8 mouse cellular contexts compared by ENCODE assay signal in the genomic region with DNA sequence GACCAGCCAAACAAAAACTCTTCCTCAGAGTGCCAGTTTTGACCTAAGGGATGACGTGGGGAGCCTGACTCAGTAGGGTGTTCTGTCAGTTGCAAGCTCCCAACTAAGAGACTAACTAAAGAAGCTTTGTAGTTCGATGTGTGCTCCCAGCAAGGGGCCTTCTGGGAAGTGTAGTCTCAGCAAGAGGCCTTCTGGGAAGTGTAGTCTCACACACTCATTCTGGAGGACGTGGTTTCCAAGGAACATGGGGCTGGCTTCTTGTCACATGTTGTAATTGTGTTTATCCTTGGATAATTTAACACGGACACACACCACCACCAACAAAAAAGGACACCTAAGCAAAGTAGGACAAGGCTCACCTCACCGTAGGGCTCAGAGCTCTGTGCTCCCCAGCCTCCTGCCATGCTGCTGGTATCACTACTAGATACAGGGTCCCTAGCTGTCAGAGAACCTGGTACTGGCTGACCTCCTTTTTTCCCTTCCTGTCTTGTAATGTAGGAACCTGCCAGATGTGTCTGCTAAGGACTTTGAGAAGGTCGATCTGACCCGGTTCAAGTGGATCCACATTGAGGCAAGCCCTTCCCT. TPM values are rescaled to one million over a fixed set of nuclear protein-coding genes. Genes with fewer than 3 reads are reported as not detected.
DNase-seq lines count a peak whose midpoint lies in the region; ATAC-seq lines count a peak whose summit lies in the region.

No protein-coding gene starts in this region.

- ATAC-seq in heart, embryonic 14.5 days (ENCODE audit: insufficient number of reproducible peaks, insufficient read depth, low FRiP score, low read depth) = no peak
- ATAC-seq in heart, embryonic 16.5 days (replicated peaks; ENCODE audit: extremely low read depth, insufficient read depth, low FRiP score) = no peak
- ATAC-seq in neural tube, embryonic 13.5 days (ENCODE audit: low read depth) = peak; percentile 68

- no peaks in the 10 kb centered on the region for H3K9me3 ChIP-seq in heart, embryonic 14.5 days (ENCODE audit: control insufficient read depth, low read length)
- no peaks in the 10 kb centered on the region for H3K9me3 ChIP-seq in heart, embryonic 16.5 days (replicated peaks; ENCODE audit: control insufficient read depth, low read length)
- no peaks in the 10 kb centered on the region for H3K9me3 ChIP-seq in neural tube, embryonic 13.5 days

- WGBS in heart, embryonic 14.5 days = 40% methylated on average over 7 of the region's 7 CpGs
- 39% methylated on average over 7 of the region's 7 CpGs for WGBS in heart, embryonic 16.5 days
- 39% methylated on average over 7 of the region's 7 CpGs for WGBS in neural tube, embryonic 13.5 days

- intact Hi-C loops in heart, postnatal 36 days (cut with DNase I) = no loop called here

- H3K4me2 ChIP-seq in heart, embryonic 14.5 days (ENCODE audit: low read length) = peak overlapping the region; percentile 55
- peak overlapping the region; percentile 40 for H3K4me2 ChIP-seq in heart, embryonic 16.5 days (ENCODE audit: low read depth, low read length)
- peak overlapping the region; percentile 46 for H3K4me2 ChIP-seq in neural tube, embryonic 13.5 days

- H3K36me3 ChIP-seq in heart, embryonic 14.5 days (ENCODE audit: control insufficient read depth, insufficient read depth, low read length) = no peaks in the 10 kb centered on the region
- no peaks in the 10 kb centered on the region for H3K36me3 ChIP-seq in heart, embryonic 16.5 days (ENCODE audit: control insufficient read depth, insufficient read depth)
- H3K36me3 ChIP-seq in neural tube, embryonic 13.5 days = no peaks in the 10 kb centered on the region

- peaks cover under 1 to 6% of the 10 kb centered on the region in 2 experiments; a peak in 2 of 4 replicates for H3K4me1 ChIP-seq in heart, embryonic 14.5 days (ENCODE audit: control insufficient read depth in 2 of 2, insufficient read depth in 2 of 2, low read length in 2 of 2)
- H3K4me1 ChIP-seq in heart, embryonic 16.5 days (ENCODE audit: control insufficient read depth, insufficient read depth, low read length) = peaks cover 4% of the 10 kb centered on the region; the same call in 1 of the 2 replicates
- no peaks in the 10 kb centered on the region for H3K4me1 ChIP-seq in neural tube, embryonic 13.5 days (replicated peaks)

- no peak overlapping the region for H3K9ac ChIP-seq in heart, embryonic 14.5 days (ENCODE audit: low read length)
- H3K9ac ChIP-seq in heart, embryonic 16.5 days (ENCODE audit: low read length) = no peak overlapping the region
- H3K9ac ChIP-seq in neural tube, embryonic 13.5 days = no peak overlapping the region

- no peak overlapping the region; a peak in 1 of 4 replicates for H3K4me3 ChIP-seq in heart, embryonic 14.5 days (ENCODE audit: control insufficient read depth in 1 of 2, insufficient read depth in 1 of 2, low read depth in 1 of 2, low read length in 2 of 2)
- no peak overlapping the region; the same call in 1 of the 2 replicates for H3K4me3 ChIP-seq in heart, embryonic 16.5 days (ENCODE audit: low read length)
- H3K4me3 ChIP-seq in neural tube, embryonic 13.5 days = no peak overlapping the region

- DNase-seq in heart, postnatal 36 days = no peak
- DNase-seq in adrenal gland, postnatal 36 days = peak; percentile 46 to 51
- DNase-seq in layer of hippocampus, postnatal 36 days = peak; percentile 44 to 47
- DNase-seq in thymus, postnatal 36 days = no peak
- no peak for DNase-seq in thymus, postnatal 14 days

- H3K27ac ChIP-seq in heart, embryonic 14.5 days (replicated peaks in 1 of 2; ENCODE audit: control insufficient read depth in 1 of 2, insufficient read depth in 1 of 2, low read depth in 2 of 2, low read length in 2 of 2) = no peak overlapping the region
- no peak overlapping the region for H3K27ac ChIP-seq in heart, embryonic 16.5 days (ENCODE audit: low read length)
- no peak overlapping the region for H3K27ac ChIP-seq in neural tube, embryonic 13.5 days (replicated peaks)

- H3K27me3 ChIP-seq in heart, embryonic 14.5 days (ENCODE audit: control insufficient read depth, insufficient read depth, low read length) = no peaks in the 10 kb centered on the region
- H3K27me3 ChIP-seq in heart, embryonic 16.5 days (ENCODE audit: control insufficient read depth, insufficient read depth, low read length) = no peaks in the 10 kb centered on the region
- 0 out of 2 replicates have a peak, but pooled peaks cover 2% of the 10 kb centered on the region for H3K27me3 ChIP-seq in neural tube, embryonic 13.5 days

RNA-seq across cellular contexts. Expression of gene Khk, which starts 6.8 kb away (rescaled TPM):
- polyA plus RNA-seq in heart, embryonic 14.5 days (2014; fragmentation: Nextera tagmentation; extraction: Ambion mirVana) = 9.7 and 12.1 TPM in 2 replicates
- total RNA-seq in heart, postnatal 36 days (2021) = 10 to 100 TPM; 19.9 to 26.6 TPM
- total RNA-seq in adrenal gland, postnatal 36 days (2021) = 10 to 100 TPM; 37.5 to 64.9 TPM
- 12.9 and 15.0 TPM in 2 replicates for polyA plus RNA-seq in heart, embryonic 16.5 days (2015; fragmentation: Nextera tagmentation; extraction: Ambion mirVana)
- total RNA-seq in layer of hippocampus, postnatal 36 days (2021) = 10 to 100 TPM; 10.1 to 13.6 TPM
- 11.4 and 11.9 TPM in 2 replicates for polyA plus RNA-seq in neural tube, embryonic 13.5 days (2015; fragmentation: Nextera tagmentation; extraction: Ambion mirVana)

RNA-seq across cellular contexts. Expression of gene Emilin1, which starts 14.8 kb away (rescaled TPM):
- polyA plus RNA-seq in heart, embryonic 14.5 days (2014; fragmentation: Nextera tagmentation; extraction: Ambion mirVana) = 91.8 and 108 TPM in 2 replicates
- total RNA-seq in heart, postnatal 36 days (2021) = 10 to 100 TPM; 22.0 to 23.7 TPM
- 10 to 100 TPM; 49.8 to 56.0 TPM for total RNA-seq in adrenal gland, postnatal 36 days (2021)
- polyA plus RNA-seq in heart, embryonic 16.5 days (2015; fragmentation: Nextera tagmentation; extraction: Ambion mirVana) = 145 and 157 TPM in 2 replicates
- total RNA-seq in layer of hippocampus, postnatal 36 days (2021) = 1 to 10 TPM; 2.0 to 2.3 TPM
- polyA plus RNA-seq in neural tube, embryonic 13.5 days (2015; fragmentation: Nextera tagmentation; extraction: Ambion mirVana) = 30.7 and 43.9 TPM in 2 replicates

RNA-seq across cellular contexts. Expression of gene Cgref1, which starts 17.4 kb away (rescaled TPM):
- polyA plus RNA-seq in heart, embryonic 14.5 days (2014; fragmentation: Nextera tagmentation; extraction: Ambion mirVana) = 2.0 and 3.8 TPM in 2 replicates
- total RNA-seq in heart, postnatal 36 days (2021) = under 1 TPM; 0.70 to 0.89 TPM
- 1 to 10 TPM in 1 of 2 experiments, under 1 TPM in 1; 0.89 to 1.3 TPM for total RNA-seq in adrenal gland, postnatal 36 days (2021)
- 2.6 and 2.7 TPM in 2 replicates for polyA plus RNA-seq in heart, embryonic 16.5 days (2015; fragmentation: Nextera tagmentation; extraction: Ambion mirVana)
- 10 to 100 TPM; 16.5 to 16.7 TPM for total RNA-seq in layer of hippocampus, postnatal 36 days (2021)
- polyA plus RNA-seq in neural tube, embryonic 13.5 days (2015; fragmentation: Nextera tagmentation; extraction: Ambion mirVana) = 33.7 and 38.1 TPM in 2 replicates

RNA-seq across cellular contexts. Expression of gene Ost4, which starts 20.4 kb away (rescaled TPM):
- 437 and 480 TPM in 2 replicates for polyA plus RNA-seq in heart, embryonic 14.5 days (2014; fragmentation: Nextera tagmentation; extraction: Ambion mirVana)
- total RNA-seq in heart, postnatal 36 days (2021) = 100 to 1,000 TPM; 143 to 152 TPM
- 100 to 1,000 TPM; 211 to 228 TPM for total RNA-seq in adrenal gland, postnatal 36 days (2021)
- polyA plus RNA-seq in heart, embryonic 16.5 days (2015; fragmentation: Nextera tagmentation; extraction: Ambion mirVana) = 349 and 355 TPM in 2 replicates
- 10 to 100 TPM; 97.4 to 99.4 TPM for total RNA-seq in layer of hippocampus, postnatal 36 days (2021)
- 258 and 278 TPM in 2 replicates for polyA plus RNA-seq in neural tube, embryonic 13.5 days (2015; fragmentation: Nextera tagmentation; extraction: Ambion mirVana)

RNA-seq across cellular contexts. Expression of gene Preb, which starts 32.1 kb away (rescaled TPM):
- polyA plus RNA-seq in heart, embryonic 14.5 days (2014; fragmentation: Nextera tagmentation; extraction: Ambion mirVana) = 49.7 and 59.5 TPM in 2 replicates
- 10 to 100 TPM; 81.0 to 86.9 TPM for total RNA-seq in heart, postnatal 36 days (2021)
- total RNA-seq in adrenal gland, postnatal 36 days (2021) = 100 to 1,000 TPM; 121 to 157 TPM
- 95.9 and 96.5 TPM in 2 replicates for polyA plus RNA-seq in heart, embryonic 16.5 days (2015; fragmentation: Nextera tagmentation; extraction: Ambion mirVana)
- total RNA-seq in layer of hippocampus, postnatal 36 days (2021) = 100 to 1,000 TPM; 115 to 137 TPM
- 117 and 120 TPM in 2 replicates for polyA plus RNA-seq in neural tube, embryonic 13.5 days (2015; fragmentation: Nextera tagmentation; extraction: Ambion mirVana)

Comparison
In these comparisons a context has a peak if more than half of its experiments do, and no peak if none do; other contexts are left out.
1. DNase-seq: peak in adrenal gland, postnatal 36 days (2 of 2) and layer of hippocampus, postnatal 36 days (2 of 2); none in heart, postnatal 36 days (0 of 2), thymus, postnatal 36 days (0 of 2) and thymus, postnatal 14 days (single experiment).
2. RNA of gene Emilin1, which starts 14.8 kb away (total RNA-seq): 49.8 to 56.0 TPM in adrenal gland, postnatal 36 days and 22.0 to 23.7 TPM in heart, postnatal 36 days; 2.0 to 2.3 TPM in layer of hippocampus, postnatal 36 days; every median in the first group is over 4 times any median in the second.
3. RNA of gene Cgref1, which starts 17.4 kb away (total RNA-seq): 16.5 to 16.7 TPM in layer of hippocampus, postnatal 36 days; 0.89 to 1.3 TPM in adrenal gland, postnatal 36 days and 0.70 to 0.89 TPM in heart, postnatal 36 days; every median in the first group is over 4 times any median in the second.
4. Peak in every context shown above with its lines, with median percentiles within 50 percentile points of each other: H3K4me2 ChIP-seq.